Mouse (Mus musculus) frontal cortex, postnatal 14 days (tissue): Measurements from ENCODE around the gene Pla2g2f.

Source experiments
- DNase-seq, 2 experiments: peaks; one replicate each; pipeline ENCODE4 v3.0.0; 2022; ENCODE audit warnings: low spot score in 2 of 2

Gene Pla2g2f

GRCm38 (mm10) chr4:138757416-138757815 is at the start of gene Pla2g2f:
TSS of gene Pla2g2f (minus strand) at chr4:138757626.
- DNase-seq: no peak

GRCm38 (mm10) chr4:138806920-138807541 is 49.6 kb upstream of the Pla2g2f start:
- DNase-seq: no peak

DNA sequence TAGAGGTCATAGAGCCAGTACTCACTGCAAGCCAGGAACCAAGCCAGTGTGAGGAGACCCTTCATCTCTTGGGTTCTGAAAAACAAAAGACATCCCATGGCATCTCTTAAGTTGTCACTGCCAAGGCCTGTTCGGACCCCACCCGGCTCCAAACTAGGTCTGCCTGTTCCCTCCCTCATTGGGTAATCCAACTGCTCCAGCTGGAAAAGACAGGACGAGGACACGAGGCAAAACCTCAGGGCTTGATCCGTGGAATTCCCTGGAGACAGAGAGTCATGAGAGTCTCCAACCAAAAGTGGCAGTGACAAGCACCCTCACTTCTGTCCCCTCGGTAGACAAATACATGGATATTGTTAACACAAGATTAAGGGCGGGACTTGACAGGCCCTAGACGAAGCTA is 48.7 kb upstream of the Pla2g2f start:
- DNase-seq: no peak

DNA sequence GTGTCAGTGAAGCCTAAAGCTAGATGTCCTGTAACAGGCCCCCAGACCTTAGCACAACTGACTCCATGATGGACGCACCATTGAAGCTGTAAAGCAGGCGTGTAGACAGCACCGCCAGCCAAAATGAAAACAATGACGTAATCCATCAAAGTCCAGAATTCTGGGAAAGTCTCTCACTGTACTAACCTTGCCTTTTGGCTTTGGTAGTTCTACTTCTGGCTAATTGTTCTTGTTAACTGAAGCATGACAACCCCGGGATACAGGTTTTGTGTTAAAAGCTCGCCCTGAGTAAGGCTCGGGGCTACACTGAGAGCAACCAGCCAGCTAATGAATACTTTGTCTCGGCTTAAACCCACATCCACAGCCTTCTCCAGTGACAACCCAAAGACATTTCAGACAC is 47.8 kb upstream of the Pla2g2f start:
- DNase-seq: no peak

DNA sequence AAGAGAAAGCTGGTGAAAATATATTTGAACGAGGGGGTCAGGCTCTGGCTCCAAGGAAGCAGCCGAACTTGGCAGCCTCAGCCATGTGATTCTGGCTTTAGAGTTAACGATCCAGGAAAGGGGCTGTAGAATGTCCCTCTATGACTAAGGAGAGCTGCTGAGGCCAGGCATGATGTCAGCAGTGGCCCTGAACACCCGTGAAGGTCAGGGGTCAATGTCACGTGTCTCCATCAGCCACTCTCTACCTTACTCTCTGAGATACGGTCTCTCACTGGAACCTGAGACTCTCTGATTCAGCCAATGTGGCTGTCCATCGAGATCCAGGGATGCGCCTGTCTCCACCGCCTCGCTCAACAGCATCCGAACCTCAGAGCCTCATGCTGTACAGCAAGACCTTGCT is 45.5 kb upstream of the Pla2g2f start:
- no peak for DNase-seq

GRCm38 (mm10) chr4:138801631-138802030 is 44.2 kb upstream of the Pla2g2f start:
- peak in 1 of 2 experiments; percentile 60 for DNase-seq

DNA sequence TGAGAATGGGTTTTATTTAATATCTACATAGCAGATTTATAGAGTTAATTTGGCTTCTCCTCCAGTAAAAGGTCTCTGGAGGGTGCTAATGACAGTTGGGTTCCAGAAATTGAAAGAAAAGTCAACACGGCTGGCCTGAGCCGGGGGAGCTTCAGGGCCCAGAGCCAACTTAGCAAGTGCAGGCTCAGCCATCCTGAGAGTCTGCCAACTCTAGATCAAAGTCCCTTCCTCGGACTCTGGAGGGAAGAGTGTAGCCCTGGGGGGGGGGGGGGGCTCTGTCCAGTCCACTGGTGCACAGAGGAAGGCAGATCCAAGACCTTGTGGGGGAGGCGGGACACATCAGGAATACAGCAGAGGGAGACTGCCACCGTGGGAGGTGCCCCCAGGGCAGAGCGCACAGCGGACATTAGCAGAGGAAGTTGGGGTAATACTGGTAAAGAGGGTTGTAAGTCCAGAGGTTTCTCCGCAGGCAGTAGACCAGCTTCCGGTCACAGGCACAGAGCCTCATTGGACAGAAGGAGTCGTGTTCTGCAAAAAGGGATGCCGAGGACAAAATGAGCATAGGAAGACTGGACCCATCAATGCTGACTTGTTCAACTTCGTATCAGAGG is 42.8 kb upstream of the Pla2g2f start:
- no peak for DNase-seq

- no peak for DNase-seq
These were observed 39.8 kb upstream of the Pla2g2f start for GRCm38 (mm10) chr4:138797217-138797570.

DNA sequence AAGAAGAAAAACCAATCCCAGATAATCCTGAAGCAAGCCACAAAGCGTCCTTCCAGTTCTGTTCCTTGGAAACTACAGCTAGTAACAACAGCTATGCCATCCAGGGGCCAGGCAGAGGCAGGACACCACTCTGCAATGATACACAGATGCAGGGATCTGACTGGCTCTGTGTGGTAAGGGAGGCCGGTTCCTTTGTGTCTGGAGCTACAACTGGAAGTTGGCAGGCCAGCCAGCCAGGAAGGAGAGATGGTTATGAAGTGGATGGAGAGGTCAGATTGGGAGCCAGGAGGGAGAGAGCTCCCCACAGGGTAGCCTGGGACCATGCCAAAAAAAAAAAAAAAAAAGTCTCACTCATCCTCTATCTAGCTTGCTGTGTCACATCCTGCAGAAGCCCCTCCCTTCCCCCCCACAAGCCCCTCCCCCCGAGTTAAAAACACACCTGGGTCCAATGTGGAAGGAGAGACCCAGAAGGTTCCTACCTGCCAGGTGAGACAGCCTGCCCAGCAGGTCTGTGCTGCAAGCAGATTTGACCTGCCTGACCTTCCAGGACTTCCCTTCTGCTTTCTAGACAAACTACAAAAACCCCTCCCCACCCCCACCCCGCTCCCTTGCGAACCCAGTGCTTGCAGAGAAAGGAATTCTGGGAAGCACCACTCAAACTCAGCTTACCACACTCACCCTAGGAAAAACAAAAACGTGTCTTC is 39.2 kb upstream of the Pla2g2f start:
- DNase-seq: no peak

DNA sequence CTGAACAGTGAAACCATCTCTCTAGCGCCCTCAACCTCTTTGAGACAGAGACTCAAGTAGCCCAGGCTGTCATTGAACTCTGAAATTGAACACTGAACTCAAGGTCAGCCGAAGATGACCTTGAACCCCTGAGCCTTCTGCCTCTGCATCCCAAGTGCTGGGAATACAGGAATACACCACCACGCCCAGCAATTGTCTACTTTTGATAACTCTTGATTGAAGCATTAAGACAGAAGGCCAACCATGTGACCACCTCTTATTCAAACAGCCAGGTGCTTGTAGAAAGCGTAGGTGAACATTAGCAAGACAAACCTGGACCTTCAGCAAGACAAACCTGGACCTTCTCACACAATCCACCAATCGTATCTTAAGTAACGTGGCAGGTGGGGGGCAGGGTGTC is 36.9 kb upstream of the Pla2g2f start:
- DNase-seq: no peak

- peak; percentile 56 to 67 for DNase-seq
These were observed 35.9 kb upstream of the Pla2g2f start for GRCm38 (mm10) chr4:138793276-138793675.

- no peak for DNase-seq
These were observed 35.2 kb upstream of the Pla2g2f start for GRCm38 (mm10) chr4:138792599-138792998.

DNA sequence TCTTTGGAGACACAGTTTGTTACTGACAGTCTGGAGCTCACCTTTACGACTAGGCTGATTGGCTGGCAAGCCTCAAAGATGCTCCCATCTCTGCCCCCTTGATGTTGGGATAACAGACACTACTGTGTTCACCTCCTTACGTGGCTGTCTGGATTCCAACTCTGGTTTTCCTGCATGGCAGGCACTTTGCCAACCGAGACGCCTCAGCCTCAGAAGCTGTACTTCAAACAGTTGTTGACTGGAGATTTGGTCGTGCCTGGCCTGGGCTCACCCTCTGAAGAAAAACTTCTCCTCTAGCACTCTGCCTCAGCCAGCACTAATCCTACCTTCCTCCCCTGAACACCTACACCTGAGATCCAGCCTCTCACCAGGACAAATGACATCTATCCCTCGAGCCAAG is 34.0 kb upstream of the Pla2g2f start:
- no peak for DNase-seq

GRCm38 (mm10) chr4:138788381-138788780 is 31.0 kb upstream of the Pla2g2f start:
- DNase-seq: no peak

DNA sequence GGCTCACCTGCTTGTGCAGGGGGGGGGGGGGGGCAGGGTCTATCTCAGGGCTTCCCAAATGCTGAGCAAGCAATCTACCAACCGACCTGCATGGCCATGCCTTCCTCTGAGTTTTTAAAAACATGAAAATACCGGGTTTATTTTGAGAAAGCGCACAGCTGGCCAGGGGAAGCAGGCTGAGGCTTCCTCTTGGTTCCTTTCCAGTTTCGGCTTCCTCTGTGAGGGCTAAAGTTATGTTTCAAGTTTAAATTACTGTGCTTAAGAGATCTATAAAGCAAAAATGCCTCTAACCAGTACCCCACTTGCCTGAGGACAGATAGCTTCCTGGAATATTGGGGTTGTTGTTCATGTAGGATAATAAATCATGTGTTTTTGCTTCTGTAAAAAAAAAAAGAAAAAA is 28.7 kb upstream of the Pla2g2f start:
- no peak for DNase-seq

DNA sequence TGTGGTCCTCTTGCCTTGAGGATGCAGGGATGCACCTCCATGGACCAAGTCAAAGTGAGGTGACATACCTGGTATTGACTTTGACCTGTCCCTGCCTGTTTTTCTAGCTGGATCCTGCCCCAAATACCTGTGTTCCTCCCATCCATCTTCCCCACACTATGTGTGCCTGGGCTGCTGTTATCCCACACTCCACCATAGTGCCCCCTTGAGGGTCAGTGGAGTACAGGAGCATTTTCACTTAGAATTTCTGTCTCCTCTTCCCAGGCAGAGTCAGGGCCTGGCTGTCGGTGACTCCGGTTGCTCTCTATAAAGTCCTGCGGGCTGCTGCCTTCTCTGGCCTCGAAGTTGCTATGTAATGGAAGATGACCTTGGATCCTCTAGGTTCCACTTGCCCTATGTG is 28.3 kb upstream of the Pla2g2f start:
- DNase-seq: no peak

- DNase-seq: no peak
These were observed 24.7 kb upstream of the Pla2g2f start for GRCm38 (mm10) chr4:138782098-138782497.

DNA sequence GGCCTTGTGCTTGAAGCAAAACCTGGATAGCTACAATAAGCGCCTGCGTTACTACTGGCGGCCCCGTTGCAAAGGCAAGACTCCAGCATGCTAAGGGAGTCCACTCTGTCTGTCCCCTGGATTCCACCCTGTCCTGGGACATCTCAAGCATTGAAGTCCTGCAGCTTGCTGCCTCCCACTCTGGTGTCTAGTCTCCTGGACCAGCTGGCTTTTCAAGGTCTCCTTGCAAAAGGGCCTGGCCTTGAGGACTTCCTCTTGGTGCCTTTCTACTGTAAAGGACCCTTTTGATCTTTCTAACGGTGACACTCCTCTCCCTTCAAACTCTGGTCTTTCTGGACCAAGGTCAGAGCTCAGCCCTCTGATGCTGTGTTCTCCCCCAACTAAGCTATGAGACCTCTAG is 22.9 kb upstream of the Pla2g2f start:
- DNase-seq: no peak

GRCm38 (mm10) chr4:138777417-138778407 is 20.3 kb upstream of the Pla2g2f start:
- no peak for DNase-seq

DNA sequence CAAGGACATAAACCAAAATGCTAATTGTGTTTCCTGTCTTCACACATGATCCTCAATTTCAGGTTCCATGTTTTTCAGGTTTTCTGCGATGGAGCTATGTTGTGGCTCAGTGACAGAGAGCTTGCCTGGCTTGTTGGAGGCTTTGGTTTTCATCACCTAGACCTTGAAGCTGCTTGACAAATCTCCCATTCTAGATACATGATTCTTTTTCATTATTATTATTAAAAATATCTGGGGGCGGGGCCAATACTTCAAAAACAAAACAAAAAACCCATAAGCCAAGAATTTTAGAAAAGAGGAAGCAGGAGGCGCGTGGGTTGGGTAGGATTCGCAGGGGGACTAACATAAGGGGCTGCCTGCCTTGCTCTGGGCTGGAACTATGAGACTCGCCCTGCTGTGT is 18.0 kb upstream of the Pla2g2f start, which contains the start of gene Pla2g2d:
Gene Pla2g2d, plus strand, starts transcription at position 301 of the 400 bp plus-strand sequence.
- DNase-seq: no peak

DNA sequence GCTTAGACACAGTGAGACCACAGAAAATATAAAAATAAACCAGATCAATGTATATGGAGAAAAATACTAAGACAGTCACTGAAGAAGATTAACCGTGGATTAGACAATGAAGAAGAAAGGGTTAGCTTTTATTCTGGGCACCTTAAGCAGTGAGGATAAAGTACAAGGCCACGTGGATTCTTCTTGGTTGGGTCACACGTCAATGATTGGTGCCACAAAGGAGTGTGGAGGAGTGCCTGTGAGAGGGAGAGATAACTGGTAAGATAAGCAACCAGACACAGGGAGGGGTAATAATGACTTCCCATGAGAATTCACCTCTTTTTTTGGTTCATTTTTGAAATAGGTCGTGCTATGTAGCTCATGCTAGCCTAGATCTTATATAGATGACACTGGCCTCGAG is 15.0 kb upstream of the Pla2g2f start:
- no peak for DNase-seq

GRCm38 (mm10) chr4:138771970-138772369 is 14.5 kb upstream of the Pla2g2f start:
- no peak for DNase-seq
